Mouse (Mus musculus) mouse trophoblast stem cell (cell line): ENCODE measurements around the gene Itsn1.

ENCODE experiments used
- in situ Hi-C, 2 experiments: fragments of 300-500 bp; cut with MseI, MboI; formaldehyde crosslinking; loops; 2 replicates in 1 of 2; 3 replicates in 1 of 2; pipeline ENCODE4 v1.15.1; 2025

The Itsn1 gene

GRCm38 (mm10) chr16:91729821-91730441 is 850 bp downstream of the Itsn1 start:
- in situ Hi-C loops, result loop anchor here in 1 of 2 experiments (10.0 kb wide), 1 partner anchor 185 kb away; no protein-coding TSS in a partner anchor

GRCm38 (mm10) chr16:91730446-91730845 is 1.4 kb downstream of the Itsn1 start:
- in situ Hi-C loops, result no loop called here

DNA sequence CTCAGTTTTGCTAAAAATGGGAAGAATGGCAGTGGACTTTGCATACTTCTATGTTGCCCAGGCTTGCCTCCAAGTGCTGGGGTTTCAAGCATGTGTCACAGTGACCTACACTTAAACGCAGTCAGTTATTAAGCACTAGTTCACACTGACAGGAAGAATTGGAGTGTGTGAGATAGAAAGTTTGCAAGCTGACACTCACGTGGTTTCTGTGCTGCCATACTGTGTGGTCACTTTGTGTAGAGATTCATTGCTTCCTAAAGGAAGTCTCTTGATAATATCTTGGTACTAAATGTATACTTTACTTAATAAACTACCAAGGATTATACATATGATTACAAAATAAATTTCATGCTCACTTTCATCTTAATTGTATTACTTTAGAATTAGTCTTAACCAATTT is 3.7 kb downstream of the Itsn1 start:
- in situ Hi-C loops, result no loop called here

DNA sequence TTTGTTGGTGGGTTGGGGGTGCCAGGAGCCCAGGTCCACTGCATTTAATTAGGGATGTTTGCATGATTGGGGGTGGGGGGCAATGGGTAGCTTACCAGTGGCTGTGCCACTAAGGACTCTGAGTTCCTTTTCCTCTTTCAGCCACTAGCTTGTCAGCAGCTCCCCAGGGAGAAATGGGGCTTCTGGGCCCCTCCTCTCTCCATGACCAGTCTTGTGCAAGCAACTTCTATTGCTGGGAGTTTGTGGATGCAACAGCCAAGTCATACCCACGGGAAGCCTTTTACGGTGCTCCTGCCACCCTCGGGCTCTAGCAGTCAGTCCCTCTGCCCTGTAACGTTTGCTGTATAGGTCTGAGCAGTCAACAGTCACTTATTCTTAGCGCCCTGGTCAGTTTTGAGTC is 5.7 kb downstream of the Itsn1 start:
- in situ Hi-C loops, result no loop called here

DNA sequence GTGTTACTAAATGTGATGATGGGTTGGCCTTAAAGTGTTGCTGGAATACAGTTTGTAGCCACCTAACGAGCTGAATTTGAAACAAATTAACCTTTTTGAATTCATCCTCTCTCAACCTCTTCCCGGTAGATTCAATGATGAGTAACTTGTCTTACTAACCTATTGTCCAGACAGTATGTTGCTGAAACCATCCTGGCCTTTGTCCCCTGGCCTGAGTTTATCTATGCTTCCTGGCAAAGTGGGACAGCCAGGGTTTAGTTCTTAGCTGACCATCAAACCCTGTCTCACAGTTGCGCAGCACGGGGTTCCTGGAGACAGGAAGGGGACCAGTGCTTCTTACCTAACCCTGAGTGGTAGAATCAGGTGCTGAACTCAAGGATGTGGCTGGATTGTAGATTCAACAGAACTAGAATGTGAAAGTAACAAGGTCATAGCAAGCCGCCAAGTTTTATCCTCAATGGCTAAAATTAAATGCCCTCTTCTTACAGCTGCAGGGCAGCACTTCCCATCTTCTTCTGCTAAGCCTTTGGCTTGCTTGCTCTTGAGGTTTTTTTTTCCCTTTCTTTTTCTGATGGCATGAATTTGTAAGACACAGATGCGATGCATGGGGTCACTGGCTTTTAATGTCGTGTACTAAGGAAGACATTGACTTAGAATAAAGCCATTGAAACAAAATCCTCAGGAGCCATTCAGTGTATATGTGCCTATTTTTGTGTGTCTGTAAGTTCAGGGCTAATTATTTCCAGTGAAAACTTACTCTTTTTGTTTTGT is 7.2 kb downstream of the Itsn1 start:
- in situ Hi-C loops, result no loop called here

- in situ Hi-C loops, result no loop called here
Measured at GRCm38 (mm10) chr16:91738505-91738904, 9.4 kb downstream of the Itsn1 start.

- in situ Hi-C loops, result no loop called here
Measured at GRCm38 (mm10) chr16:91740184-91740917, 11.3 kb downstream of the Itsn1 start.

DNA sequence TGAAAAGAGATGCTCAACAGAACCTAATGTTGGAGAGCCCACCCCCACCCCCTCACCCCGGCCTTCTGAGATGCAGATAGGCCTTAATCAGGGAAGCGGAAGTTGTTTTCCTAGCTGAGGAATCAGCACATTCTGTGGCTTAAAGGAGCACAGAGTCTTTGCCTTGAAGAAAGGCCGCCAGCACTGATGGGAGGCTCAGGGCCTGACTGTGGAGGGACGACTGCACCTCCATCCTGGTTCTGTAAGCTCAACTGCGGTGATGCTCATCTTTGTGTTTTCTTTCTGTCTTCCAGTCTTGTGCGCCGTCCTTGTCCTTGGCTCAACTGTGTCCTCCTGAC is 11.8 kb downstream of the Itsn1 start:
- in situ Hi-C loops, result no loop called here

DNA sequence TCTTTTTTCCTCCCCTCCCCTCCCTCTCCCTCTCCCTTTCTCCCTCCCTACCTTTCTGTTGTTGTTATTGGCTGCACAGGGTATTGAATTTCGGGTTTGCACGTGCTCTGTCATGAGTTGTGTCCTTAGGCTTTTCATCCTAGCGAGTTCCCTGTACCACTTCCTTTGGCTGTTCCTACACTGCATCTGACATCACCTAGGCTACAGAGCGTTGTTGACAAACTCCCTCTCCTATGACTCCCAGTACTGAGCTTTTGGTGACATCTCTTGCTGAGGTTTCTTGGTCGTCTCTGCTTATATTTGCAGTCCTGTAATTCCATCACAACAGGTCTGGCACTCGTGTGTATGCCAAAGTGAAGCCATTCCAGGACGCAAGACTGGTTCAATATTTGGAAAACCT is 14.0 kb downstream of the Itsn1 start:
- in situ Hi-C loops, result no loop called here

GRCm38 (mm10) chr16:91746101-91746950 is 17.2 kb downstream of the Itsn1 start:
- in situ Hi-C loops, result no loop called here

GRCm38 (mm10) chr16:91747567-91747966 is 18.5 kb downstream of the Itsn1 start:
- in situ Hi-C loops, result no loop called here

GRCm38 (mm10) chr16:91751644-91752385 is 22.7 kb downstream of the Itsn1 start:
- in situ Hi-C loops, result no loop called here

- in situ Hi-C loops, result no loop called here
Measured at GRCm38 (mm10) chr16:91753611-91754010, 24.5 kb downstream of the Itsn1 start.

- in situ Hi-C loops, result no loop called here
Measured at GRCm38 (mm10) chr16:91754957-91755356, 25.9 kb downstream of the Itsn1 start.

GRCm38 (mm10) chr16:91761202-91761601 is 32.1 kb downstream of the Itsn1 start:
- in situ Hi-C loops, result no loop called here

GRCm38 (mm10) chr16:91761761-91762160 is 32.7 kb downstream of the Itsn1 start:
- in situ Hi-C loops, result no loop called here

GRCm38 (mm10) chr16:91762476-91762875 is 33.4 kb downstream of the Itsn1 start:
- in situ Hi-C loops, result no loop called here

DNA sequence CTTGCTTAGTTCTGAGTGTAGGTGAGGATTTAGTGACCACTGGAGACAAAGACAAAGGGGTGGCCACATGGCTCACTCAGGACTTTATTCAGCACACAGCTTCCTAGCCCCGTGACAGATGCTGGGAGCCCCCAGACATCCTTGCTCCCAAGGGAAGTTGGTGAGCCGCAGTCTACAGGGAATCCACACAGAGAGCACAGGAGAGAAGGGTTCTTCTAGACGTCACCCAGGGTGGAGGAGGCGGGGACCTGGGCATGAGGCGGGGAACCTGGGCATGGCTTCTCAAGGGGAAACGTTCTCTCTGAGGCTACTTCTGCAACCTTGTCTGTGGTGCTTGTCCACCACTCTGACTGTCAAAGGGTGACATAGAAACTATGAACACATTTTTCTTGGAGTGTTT is 34.9 kb downstream of the Itsn1 start:
- in situ Hi-C loops, result no loop called here

DNA sequence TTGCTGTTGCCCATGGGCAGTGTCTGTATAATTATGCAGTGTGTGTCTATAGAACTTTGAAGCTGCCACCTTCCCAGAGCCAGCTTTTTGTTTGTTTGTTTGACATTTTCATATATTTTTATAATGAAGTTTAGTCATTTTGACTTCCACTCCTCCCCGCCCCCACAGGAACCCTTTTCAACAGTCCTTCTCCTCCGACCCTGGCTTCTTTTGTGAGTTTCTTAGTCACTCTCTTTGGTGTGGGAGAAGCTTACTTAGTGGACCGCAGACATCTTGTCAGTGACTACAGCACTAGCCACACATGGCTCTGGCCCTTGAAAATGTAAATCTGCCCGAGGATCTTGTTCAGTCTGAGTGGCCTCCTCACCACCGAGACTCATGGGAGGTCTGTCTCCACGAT is 35.3 kb downstream of the Itsn1 start:
- in situ Hi-C loops, result no loop called here

DNA sequence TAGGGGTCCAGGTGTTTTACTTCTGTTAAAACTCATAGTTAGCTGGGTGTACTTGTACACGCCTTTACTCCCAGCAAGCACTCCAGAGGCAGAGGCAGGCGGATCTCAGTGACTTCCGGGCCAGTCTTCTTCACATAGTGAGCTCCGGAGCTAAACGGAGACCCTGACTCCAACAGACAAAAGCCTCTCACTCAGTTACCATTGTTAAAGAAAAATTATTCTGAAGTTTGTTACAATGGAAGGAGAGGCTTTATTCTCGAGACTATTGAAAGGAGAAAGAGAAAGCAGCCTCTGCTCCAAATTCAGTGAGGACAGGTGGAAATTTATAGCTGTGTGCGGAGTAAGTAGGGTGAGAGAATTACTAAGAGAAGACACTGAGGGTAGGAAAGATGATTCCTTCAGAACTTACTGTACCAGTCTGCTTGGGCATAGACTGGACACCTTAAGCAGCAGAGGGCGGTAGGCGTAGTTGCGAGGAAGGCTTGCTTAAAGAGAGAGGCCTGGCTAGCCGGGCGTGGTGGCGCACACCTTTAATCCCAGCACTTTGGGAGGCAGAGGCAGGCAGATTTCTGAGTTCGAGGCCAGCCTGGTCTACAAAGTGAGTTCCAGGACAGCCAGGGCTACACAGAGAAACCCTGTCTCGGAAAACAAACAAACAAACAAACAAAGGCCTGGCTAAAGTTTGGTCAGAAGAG is 36.2 kb downstream of the Itsn1 start:
- in situ Hi-C loops, result no loop called here

DNA sequence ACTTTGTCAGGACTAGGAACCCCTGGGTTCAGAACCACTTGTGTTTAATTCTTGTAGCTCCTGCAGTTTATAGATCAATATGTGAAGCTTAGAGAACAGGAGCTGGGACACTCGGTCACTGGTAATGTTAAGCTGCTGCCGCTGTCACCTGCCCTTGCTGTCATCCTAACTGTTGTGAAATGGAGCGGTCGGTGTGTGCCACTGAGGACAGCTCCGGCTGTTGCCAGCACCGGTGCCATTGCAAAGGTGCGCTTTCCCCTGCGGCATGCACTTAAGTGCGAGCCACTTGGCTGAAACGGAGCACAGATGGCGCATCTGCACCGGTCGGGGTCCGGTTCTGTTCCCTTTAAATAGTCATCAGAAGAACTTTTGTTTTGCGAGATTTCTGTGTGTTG is 36.7 kb downstream of the Itsn1 start:
- in situ Hi-C loops, result no loop called here
